Mouse (Mus musculus) layer of hippocampus, postnatal 25 days (tissue): ENCODE results near the gene A330070K13Rik. TPM values are rescaled to one million over a fixed set of nuclear protein-coding genes. Genes with fewer than 3 reads are reported as not detected.

ENCODE experiments used
- DNase-seq, 2 experiments: peaks; one replicate each; pipeline ENCODE4 v3.0.0; 2022; ENCODE audit warnings: mixed read lengths in 2 of 2, low spot score in 1 of 2; ENCODE audit errors: extremely low spot score in 1 of 2
- total RNA-seq, 2 experiments: library from RNA; stranded (reverse); gene quantifications; 2 replicates each; pipeline ENCODE4 v1.2.3; 2021

A330070K13Rik gene
- total RNA-seq = 1 to 10 TPM; 2.2 to 5.3 TPM

DNA sequence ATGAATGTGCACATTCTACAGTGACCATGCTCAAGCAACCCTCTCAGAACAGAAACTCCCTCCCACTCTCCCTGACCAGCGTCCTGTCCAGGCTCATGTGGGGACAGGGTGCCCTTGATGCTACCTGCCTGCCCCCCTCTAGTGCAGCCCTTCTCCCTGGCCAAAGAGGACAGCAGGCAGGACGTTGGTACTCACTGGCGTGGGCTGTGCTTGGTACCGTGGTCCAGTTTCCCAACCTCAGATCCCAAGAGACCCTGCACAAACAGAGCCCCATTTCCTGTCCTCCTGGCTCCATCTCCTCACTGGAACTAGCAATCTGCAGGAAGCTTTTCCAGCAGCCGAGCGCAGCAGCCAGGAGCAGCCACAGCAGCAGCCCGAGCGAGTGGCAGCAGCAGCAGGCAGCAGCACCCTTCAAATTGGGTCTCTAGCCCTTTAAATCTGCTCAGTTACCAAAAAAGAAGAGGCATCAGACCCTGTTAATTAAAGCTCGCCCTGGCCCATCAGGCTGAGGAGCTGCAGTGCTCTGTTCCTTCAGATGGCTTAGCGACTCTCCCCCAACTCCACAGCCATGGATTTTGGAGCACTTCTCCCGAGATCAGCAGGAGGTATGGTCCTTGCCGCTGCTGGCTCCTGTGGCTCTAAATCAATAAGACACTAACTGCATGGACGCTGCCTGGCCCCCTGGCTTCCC lies at the start of gene A330070K13Rik:
A330070K13Rik (minus strand) TSS at position 410 of the 691 bp plus-strand sequence.
- DNase-seq = peak; percentile 22 to 23

DNA sequence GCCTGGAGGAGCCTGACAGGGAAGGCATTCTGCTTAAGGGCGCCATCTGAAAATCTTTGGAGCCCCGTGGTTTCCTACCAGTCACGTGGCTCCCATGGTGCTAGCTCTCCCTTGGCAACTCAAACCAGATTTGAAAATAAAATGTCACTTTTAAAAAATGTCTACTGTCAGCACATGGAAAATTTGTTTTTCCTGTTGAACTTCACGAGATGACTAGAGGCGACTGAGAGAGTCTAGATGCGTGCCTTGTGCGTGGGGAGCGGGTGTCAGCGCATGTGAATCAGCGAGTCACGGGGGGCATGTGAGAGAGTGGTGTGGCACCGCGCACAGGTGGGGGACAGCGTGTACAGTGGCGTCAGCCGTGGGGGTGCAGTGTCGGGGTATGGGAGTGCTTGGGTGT lies 27.1 kb upstream of the A330070K13Rik start:
- peak; percentile 16 for DNase-seq

DNA sequence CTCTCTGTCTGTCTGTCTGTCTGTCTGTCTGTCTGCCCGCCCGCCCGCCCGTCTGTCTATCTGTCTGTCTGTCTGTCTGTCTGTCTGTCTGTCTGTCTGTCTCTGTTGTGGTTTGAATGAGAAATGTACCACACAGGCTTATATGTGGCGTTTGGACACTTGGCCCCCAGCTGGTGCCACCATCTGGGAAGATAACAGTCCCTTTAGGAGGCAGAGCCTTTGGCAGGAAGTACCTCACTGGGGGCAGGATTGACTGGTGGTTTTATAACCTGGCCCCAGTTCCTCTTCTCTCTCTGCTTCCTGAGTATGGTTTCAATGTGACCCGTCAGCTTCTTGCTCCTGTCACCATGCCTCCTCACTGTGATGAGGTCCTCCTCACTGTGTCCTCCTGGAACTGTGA lies 25.3 kb upstream of the A330070K13Rik start:
- no peak for DNase-seq

DNA sequence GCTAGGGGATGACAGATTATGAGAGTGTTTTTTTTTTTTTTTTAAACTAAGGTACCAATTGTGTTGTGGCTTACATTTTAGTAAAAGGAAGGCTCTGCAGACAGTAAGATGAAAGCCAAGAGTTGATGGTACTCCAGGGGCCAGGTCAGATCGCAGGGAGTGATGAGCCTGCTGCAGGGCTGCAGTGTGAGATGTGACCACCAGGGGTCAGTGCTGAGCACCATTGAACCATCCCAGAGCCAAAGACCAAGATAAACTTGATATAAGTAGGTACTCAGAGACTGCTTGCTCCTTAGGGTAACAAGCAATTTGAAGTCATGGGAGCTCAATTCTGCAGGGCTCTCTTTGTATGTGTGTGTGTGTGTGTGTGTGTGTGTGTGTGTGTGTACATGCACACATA lies 20.8 kb upstream of the A330070K13Rik start:
- DNase-seq = peak; percentile 50 to 70

DNA sequence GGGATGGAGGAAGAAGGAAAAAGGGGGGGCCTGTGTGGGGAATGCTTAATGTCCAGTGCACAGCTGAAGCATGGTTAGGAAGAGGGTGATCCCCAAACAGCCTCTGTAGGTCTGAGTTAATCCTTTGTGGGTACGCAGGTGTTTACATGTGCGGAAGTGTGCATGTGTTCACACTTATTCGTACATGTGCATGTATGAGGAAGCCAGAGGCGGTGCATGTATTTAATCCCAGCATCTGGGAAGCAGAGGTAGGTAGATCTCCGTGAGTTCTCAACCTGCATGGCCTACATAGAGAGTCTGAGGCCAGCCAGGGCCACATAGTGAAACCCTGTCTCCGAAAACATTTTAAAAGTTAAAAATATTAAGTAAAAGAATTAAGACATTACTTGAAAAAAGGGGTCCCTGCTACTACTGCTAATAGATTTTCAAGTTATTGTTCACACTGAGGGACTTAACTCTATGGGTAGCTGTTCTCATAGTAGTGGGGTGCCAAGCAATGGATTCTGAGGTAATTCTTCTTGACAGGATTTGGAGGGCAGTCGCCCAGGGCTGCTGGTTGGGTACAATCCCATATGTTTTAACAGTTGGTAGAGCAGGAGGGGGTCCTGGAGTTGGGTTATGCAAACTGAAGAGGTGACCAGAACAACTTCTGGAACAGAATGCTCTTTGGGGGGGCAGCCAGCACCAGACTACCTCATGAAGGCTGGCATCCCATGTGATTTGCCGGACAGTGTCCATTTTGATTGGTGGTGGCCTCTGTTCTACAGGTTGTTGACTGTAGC lies 15.9 kb upstream of the A330070K13Rik start:
- no peak for DNase-seq

DNA sequence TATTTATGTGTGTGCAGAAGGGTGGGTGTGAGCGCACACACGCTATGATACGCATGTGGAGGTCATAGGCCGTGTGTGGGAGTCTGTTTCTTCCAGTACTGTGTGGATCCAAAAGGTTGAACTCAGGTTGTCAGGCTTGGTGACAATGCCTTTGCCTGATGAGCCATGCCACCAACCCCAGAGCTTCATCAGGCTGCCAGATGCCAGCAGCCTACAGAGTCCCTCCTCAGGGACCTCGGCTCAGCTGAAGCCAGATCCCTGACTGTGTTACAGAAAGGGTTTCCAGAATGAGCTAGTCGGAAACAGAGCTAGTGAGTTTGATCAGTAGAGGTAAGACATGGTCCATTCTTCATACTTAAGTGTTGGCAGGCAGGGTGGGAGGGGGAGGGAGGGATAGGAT lies 10.7 kb upstream of the A330070K13Rik start:
- no peak for DNase-seq

DNA sequence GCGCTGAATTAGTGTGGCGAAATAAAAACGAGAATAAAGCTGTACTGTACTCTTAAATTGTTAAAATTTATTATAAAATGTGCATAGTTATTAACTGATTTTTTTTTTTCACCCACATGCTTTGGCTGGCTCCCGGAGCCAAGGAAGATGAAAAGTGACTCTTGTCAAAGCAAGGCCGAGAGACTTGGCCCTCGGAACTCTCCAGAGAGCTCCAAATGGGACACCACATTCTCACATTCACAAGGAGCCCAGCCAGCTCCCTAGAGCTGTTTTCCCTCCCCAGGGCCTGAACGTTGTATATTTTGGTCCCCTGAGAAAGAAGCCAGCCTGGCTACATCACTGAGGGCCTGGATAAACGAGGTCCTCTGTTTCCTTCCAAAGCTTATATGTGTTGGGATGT lies 10.0 kb upstream of the A330070K13Rik start:
- DNase-seq = no peak

DNA sequence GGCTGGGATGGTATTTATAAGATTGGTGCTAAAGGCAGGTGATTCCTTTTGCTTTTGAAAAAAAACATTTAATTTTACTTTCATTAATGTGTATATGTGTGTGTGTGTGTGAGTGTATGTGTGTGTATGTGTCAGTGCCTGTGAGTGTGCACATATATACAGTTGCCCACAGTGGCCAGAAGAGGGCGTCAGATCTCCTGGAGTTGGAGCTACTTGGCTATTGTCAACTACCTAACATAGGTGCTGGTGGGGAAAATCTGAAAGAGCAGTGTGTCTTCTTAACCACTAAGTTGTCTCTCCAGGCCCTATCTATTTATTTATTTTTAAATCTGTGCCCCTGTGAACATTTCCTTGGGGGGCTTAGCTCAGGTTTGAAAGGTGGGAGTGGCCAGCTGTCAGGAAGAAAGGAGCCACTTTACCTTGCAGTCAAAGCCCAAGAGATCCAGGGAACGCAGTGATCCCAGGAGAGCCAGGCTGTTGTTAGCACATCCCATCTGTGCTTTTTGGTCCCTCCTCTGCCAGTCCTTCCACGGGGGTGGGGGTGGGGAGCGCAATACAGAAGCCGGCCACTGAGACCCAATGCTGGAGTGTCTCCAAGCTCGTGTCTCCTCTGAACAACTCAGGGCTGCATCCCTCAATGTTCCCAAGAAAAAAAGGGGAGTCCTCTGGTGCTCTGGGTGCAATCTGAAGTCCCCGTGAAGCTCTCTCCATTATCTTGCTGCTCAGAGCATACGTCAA lies 9.4 kb upstream of the A330070K13Rik start:
- no peak for DNase-seq

DNA sequence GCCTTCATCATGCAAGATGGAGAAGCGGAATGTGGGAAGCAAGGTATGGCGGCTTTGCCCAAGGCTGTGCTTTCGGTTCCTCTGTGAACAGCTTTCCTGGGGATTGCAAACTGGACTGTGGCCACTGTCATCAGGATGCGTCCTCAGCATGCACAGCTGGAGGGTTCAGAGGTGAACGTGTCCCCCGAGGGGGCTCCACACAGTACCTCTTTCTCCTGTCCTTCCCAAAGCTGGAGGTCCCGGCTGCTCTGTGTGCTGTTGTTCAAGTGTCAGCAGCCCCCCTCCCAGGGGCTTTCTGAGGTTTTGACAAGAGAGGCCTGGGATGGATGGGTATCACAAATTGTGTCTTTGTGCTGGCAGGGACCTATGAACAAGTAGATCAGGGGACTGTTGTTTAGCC lies 2.0 kb upstream of the A330070K13Rik start:
- no peak for DNase-seq

DNA sequence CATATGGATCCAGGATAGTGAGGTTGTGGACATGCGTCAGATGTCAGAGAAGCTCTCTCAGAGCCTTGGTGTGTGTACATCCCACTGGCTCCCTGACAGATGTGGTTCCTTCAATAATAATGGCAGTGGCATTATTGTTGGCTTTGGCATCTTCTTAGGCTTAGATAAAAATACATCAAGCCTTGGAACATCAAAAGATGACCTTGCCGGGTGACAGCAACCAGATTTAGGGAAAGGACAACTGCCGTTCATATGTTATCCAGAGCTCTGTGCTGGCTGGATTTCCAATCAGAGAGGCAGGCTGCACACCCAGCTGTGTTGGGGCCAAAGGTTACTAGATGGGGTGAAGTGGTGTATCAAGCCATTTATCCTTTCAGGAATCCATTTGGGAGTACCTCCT lies 9.0 kb downstream of the A330070K13Rik start:
- no peak for DNase-seq

DNA sequence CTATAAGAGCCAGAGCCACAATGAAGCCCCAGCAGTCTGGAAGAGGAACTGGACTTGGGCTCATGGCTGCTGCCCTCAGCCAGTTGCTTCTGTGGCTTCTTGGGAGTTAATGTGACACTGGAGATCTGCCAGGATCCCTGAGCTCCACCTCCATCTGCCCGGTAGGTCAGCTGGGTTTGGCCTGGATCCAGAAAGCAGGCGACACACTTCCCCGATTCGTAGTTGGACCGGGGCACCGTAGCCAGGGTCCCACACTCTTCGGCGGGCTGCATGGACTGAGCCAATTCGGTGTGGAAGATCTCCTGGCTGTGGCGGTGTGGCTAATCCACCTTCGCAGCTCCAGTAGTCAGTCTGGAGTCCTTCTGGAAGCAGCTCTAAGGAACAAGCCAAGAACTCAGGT lies 15.2 kb downstream of the A330070K13Rik start, which contains the start of gene Caln1:
Caln1 (plus strand) TSS at position 219 of the 400 bp plus-strand sequence.
- DNase-seq = no peak

DNA sequence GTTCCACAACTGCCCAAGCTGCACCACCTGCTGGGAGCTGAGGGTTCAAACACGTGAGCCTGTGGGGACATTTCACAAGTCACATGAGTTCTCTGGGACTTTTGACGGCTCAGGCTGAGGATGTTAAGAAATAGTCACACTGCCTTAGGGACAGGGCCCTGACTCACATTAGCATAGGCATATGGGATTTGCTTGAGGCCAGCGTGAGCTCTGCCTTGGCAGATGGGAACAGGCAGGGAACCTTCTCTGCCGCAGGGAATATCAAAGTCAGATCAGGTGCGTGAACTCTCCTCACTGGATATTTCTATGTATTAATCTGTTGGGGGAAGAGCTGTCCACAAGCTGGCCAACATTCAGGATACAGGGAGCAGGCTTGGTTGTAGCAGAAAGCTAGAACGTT lies 16.2 kb downstream of the A330070K13Rik start:
- DNase-seq = no peak

DNA sequence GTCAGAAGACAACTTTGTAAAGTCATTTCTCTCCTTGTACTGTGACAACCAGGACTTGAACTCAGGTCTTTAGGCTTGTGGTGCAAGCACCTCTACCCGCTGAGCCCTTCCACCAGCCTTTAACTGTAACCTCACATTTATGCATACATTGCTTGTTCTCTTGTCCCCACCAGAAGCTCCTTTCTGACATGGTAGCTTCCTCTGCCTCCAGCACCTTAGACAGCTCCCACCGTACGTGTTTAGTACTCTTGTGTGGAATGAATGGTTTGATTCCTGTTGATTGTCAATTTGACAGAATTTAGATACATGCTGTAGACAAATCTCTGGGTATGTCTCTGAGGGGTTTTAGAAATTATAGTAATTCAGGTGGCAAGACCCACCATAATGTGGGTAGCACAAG lies 20.7 kb downstream of the A330070K13Rik start:
- DNase-seq = no peak

DNA sequence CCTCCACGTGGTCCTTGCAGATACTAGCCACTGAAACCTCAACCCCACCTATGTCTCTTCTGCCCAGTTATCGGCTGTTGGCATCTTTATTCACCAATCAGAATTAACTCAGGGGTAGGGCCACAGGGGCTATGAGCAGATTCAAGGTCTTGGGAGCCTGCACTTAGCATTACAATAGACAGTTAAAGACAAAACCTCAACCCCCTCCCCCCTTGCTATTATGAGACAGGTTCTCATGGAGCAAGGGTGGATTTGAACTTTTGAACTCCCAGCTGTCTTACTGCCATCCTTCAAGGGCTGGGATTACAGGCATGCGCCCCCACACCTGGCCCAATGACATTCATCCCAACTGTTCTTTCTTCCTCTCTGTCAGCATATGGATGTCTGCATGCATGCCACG lies 21.3 kb downstream of the A330070K13Rik start:
- no peak for DNase-seq

DNA sequence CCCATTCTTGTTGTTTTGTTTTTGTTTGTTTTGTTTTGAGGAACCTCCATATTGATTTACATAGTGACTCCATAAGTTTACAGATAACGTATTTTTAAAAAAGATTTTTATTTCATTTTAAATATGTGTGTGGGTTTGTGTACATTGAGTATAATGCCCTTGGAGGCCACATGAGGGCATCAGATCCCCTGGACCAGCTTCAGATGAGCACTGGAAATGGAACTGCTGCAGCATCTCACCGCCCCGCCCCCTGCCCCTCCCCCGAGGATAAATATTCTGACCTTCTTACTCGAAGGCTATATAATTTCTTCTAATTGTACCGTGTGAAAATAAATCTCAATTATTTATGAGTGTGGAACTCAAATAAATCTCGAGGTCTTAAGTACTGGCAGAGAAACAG lies 29.2 kb downstream of the A330070K13Rik start:
- DNase-seq = no peak

DNA sequence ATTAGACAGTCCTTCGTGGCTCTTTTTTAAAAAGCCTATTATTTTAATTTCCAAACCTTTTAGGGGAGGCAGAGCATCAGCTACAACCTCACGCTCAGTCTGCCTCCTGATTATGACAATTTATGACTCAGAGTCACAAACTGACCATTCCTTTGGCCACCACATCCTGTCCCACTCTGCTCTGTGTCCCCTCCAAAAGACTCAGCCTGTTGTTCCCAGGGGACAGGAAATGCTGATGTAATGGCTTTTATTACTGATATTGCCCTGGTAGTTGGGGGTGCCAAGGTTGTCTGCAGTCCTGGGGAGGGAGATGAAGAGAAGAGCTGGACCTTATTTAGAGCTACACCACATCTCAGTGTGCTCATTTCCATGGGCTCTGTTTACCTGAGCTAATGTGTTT lies 38.6 kb downstream of the A330070K13Rik start:
- no peak for DNase-seq

DNA sequence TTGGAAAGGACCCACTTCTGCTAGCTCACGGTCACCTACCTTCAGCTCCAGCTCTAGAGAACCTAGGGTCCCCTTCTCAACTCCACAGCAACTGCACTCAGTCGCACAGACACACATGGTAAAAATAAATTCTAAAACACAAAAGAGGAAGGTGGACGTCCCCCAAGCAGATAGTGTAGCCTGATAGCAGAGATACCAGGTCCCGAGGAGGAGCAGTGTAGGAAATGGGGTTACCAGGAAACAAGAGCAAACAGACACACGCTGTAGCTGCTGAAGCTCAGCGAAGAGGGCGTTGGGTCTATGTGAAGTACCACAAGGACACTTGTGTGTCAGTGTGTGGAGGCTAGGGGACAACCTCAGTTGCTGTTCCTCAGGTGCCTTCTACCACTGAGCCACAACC lies 39.4 kb downstream of the A330070K13Rik start:
- no peak for DNase-seq

DNA sequence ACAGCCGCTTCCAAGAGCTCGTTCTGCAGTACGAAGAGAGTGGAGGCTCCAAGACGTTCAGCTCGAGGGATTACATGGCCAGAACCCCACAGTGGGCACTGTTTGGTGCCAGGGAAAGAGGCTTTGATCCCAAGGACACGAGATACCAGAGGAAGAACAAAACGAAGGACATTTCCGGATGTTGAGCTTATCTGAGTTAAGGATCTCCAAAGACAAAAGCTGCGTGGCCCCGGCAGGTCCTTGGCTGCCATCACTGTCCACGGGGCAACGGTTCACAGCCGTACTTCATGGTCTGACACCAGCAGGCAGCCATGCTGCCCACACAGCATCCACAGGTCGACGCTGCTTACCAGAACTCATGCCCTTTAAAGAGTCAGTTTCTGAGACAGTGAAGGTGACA lies 43.8 kb downstream of the A330070K13Rik start:
- DNase-seq = no peak

DNA sequence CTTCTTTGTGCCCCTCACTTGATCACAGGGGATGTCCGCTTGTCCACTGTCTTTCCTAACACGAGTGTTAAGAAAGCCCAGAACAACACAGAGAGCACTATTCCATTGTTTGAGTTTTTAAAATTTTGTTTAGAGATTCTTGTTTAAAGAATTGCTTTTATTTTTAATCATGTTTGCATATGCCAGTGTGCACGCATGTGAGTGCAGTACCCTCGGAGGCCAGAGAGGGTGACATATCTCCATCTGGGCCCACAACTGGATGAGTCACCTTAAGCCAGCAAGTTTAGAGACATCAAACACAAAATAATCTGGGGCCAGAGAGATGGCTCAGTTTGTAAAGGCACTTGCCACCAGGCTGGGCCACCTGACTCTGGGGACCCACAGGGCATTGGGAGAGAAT lies 49.0 kb downstream of the A330070K13Rik start:
- DNase-seq = no peak

DNA sequence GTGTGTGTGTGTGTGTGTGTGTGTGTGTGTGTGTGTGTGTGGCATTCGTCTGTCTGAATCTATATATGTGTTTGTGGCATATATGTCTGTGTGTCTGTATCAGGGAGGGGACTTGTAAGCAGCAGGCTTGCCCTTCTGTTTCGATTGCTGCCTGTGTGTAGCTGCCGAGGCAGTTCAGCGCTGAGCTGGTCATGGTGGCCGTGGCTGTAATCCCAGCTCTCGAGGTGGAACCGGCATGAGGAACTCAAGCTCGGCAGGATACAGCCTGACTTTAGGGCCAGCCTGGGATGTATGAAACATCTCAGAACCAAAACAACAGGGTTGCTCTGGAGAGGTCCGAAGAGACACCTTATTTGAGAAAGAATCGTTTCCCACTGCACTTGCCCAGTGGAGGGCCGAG lies 50.5 kb downstream of the A330070K13Rik start:
- DNase-seq = no peak

DNA sequence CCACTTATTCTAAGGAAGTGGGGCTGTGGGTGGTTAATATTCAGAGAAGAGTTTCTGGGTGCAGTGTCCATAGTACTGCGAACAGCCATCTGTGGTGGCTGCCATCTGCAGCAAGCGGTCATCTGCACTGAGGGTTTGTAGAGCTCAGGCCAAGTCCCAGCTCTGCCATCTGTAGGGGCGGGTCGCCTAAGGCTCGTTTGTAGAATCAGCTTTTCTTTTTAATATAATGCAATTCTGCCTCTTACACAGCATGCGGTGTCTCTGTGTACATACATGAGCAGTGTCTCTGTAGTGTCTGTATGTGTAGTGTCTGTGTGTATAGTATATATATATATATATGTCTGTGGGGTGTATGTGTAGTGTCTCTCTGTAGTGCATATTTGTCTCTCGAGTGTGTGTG lies 50.9 kb downstream of the A330070K13Rik start:
- DNase-seq = no peak
